Mouse (Mus musculus): ENCODE data around the gene Hic1.

The Hic1 gene

DNA sequence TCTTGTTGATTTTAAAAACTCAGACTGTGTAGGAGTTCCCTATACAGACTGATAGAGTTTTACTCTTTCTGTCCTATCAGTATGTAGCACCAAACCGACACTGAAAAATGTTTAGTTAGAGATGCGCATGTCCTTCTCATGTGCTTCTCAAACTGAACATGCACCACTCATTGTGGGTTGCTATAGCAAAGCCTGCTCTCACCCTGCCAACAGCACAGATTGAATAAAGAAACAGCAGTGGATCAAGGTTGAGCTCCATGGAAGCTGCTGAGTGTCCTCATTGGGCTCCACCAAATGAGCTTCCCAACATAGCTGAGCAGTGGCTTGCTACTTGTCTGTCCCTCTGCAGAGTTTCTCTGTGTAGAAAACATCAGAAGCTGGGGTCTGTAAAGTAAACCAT, 51.2 kb downstream of the Hic1 start:
- DNase-seq (ENCODE audit: low spot score in 2 of 2): no peak

DNA sequence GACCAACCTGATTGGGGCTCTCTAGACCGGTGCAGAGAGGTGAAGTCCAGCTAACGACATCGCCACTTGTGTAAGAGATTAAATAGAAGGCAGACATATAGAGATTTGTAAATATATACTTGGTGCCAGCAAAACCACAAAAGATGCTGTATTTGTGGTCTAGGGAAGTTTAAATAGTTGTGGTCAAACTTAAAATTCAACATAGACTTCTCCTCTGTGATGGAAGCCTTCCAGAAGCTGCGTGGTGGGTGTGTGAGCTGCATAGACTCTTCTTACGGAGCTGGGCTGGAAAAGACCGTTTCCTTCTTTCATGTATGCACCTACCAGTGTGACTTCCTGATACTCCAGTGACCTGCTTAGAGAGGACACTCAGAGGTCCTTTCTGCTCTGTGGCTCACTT, 52.9 kb downstream of the Hic1 start:
- no peak for DNase-seq (ENCODE audit: low spot score in 2 of 2)
